In genomic region chr7:112400175-112400574, GRCm38 (mm10) we compare ENCODE assay signal across 8 mouse cellular contexts. TPM values are rescaled to one million over a fixed set of nuclear protein-coding genes. Genes with fewer than 3 reads are reported as not detected.
A peak's percentile ranks its signal among the peaks of the same experiment; 100 is the strongest.
DNase-seq lines count a peak whose midpoint lies in the region; ATAC-seq and TF ChIP-seq lines count a peak whose summit lies in the region.

No protein-coding gene starts in this region.

- H3K27me3 ChIP-seq in intestine, postnatal 0 days (replicated peaks; ENCODE audit: control insufficient read depth, insufficient read depth, low read length) = no peaks in the 10 kb centered on the region
- no peaks in the 10 kb centered on the region for H3K27me3 ChIP-seq in limb, embryonic 14.5 days (ENCODE audit: control insufficient read depth, insufficient read depth, low read length)
- no peaks in the 10 kb centered on the region for H3K27me3 ChIP-seq in neural tube, embryonic 11.5 days (ENCODE audit: control insufficient read depth, insufficient read depth, low read length)

- H3K4me1 ChIP-seq in cortical plate, adult 2 months (ENCODE audit: control insufficient read depth, insufficient read depth, low read length) = no peaks in the 10 kb centered on the region
- no peaks in the 10 kb centered on the region for H3K4me1 ChIP-seq in intestine, postnatal 0 days (replicated peaks; ENCODE audit: control insufficient read depth, insufficient read depth, low read length)
- peaks cover 8% of the 10 kb centered on the region; the same call in 1 of the 2 replicates for H3K4me1 ChIP-seq in limb, embryonic 14.5 days (ENCODE audit: control insufficient read depth, insufficient read depth, low read length)
- H3K4me1 ChIP-seq in neural tube, embryonic 11.5 days (ENCODE audit: control insufficient read depth, insufficient read depth, low read length) = no peaks in the 10 kb centered on the region

- no peak overlapping the region for H3K27ac ChIP-seq in cortical plate, adult 2 months (ENCODE audit: insufficient read depth, low read length)
- no peak overlapping the region for H3K27ac ChIP-seq in intestine, postnatal 0 days (ENCODE audit: low read depth, low read length)
- no peak overlapping the region for H3K27ac ChIP-seq in limb, embryonic 14.5 days (replicated peaks; ENCODE audit: low read depth, low read length)
- no peak overlapping the region for H3K27ac ChIP-seq in neural tube, embryonic 11.5 days (ENCODE audit: low read depth, low read length)

- WGBS in intestine, postnatal 0 days = 38% methylated on average over 6 of the region's 6 CpGs
- 46% methylated on average over 6 of the region's 6 CpGs for WGBS in limb, embryonic 14.5 days
- 50% methylated on average over 6 of the region's 6 CpGs for WGBS in neural tube, embryonic 11.5 days

- no peak for ATAC-seq in intestine, postnatal 0 days
- ATAC-seq in limb, embryonic 14.5 days (ENCODE audit: low FRiP score, low read depth) = no peak
- no peak for ATAC-seq in neural tube, embryonic 11.5 days (ENCODE audit: insufficient read depth, low FRiP score, low TSS enrichment)

- no peak overlapping the region for H3K9ac ChIP-seq in intestine, postnatal 0 days (ENCODE audit: low read depth, low read length)
- no peak overlapping the region for H3K9ac ChIP-seq in limb, embryonic 14.5 days (ENCODE audit: low read depth, low read length, severe bottlenecking)
- H3K9ac ChIP-seq in neural tube, embryonic 11.5 days (ENCODE audit: low read length) = no peak overlapping the region

- no peaks in the 10 kb centered on the region for H3K36me3 ChIP-seq in intestine, postnatal 0 days (ENCODE audit: control insufficient read depth, insufficient read depth)
- no peaks in the 10 kb centered on the region for H3K36me3 ChIP-seq in limb, embryonic 14.5 days (ENCODE audit: control insufficient read depth, insufficient read depth, low read length)
- no peaks in the 10 kb centered on the region for H3K36me3 ChIP-seq in neural tube, embryonic 11.5 days (ENCODE audit: control insufficient read depth, insufficient read depth, low read length)

- no peaks in the 10 kb centered on the region for H3K9me3 ChIP-seq in intestine, postnatal 0 days (ENCODE audit: control insufficient read depth)
- no peaks in the 10 kb centered on the region for H3K9me3 ChIP-seq in limb, embryonic 14.5 days (ENCODE audit: control insufficient read depth, low read length)
- H3K9me3 ChIP-seq in neural tube, embryonic 11.5 days (ENCODE audit: control insufficient read depth, low read length) = no peaks in the 10 kb centered on the region

- TF ChIP-seq POLR2A in cortical plate, adult 2 months (IDR thresholded peaks at IDR 0.05; ENCODE audit: extremely low read depth, insufficient read depth, low read length) = no peak
- TF ChIP-seq POLR2A in limb, embryonic 14.5 days (IDR thresholded peaks at IDR 0.05; ENCODE audit: borderline replicate concordance, extremely low read depth, insufficient read depth, insufficient read length) = no peak

- H3K4me3 ChIP-seq in cortical plate, adult 2 months (ENCODE audit: insufficient read depth, low read length) = no peak overlapping the region
- no peak overlapping the region for H3K4me3 ChIP-seq in intestine, postnatal 0 days (ENCODE audit: low read depth, low read length)
- no peak overlapping the region for H3K4me3 ChIP-seq in limb, embryonic 14.5 days (replicated peaks; ENCODE audit: low read length)
- H3K4me3 ChIP-seq in neural tube, embryonic 11.5 days (ENCODE audit: low read depth, low read length) = no peak overlapping the region

- peak; percentile 87 for TF ChIP-seq CTCF in cortical plate, adult 2 months (IDR thresholded peaks at IDR 0.05; ENCODE audit: extremely low read depth, insufficient read depth, low read length)
- TF ChIP-seq CTCF in intestine, postnatal 0 days (IDR thresholded peaks at IDR 0.05; ENCODE audit: low read depth) = peak; percentile 95

- H3K4me2 ChIP-seq in intestine, postnatal 0 days (replicated peaks; ENCODE audit: low read depth) = no peak overlapping the region
- no peak overlapping the region for H3K4me2 ChIP-seq in limb, embryonic 14.5 days (replicated peaks; ENCODE audit: low read depth, low read length, severe bottlenecking)
- no peak overlapping the region for H3K4me2 ChIP-seq in neural tube, embryonic 11.5 days (ENCODE audit: low read depth)

- DNase-seq in CD4-positive helper T cell, adult 2 months (ENCODE audit: low read depth, low spot score) = peak; percentile 40
- DNase-seq in adrenal gland, adult 18-20 months (ENCODE audit: low spot score in 2 of 2) = peak; percentile 73 to 81
- DNase-seq in gastrocnemius, postnatal 10 days = peak; percentile 84
- peak; percentile 93 for DNase-seq in limb, embryonic 14.5 days (ENCODE audit: low spot score)
- peak; percentile 87 for DNase-seq in neural tube, embryonic 11.5 days (ENCODE audit: low spot score)
- DNase-seq in thymus, postnatal 0 days (ENCODE audit: low spot score) = peak; percentile 65

RNA-seq across cellular contexts. Expression of gene Parva, which starts 27.1 kb away (rescaled TPM):
- 10 to 100 TPM; 81.0 to 83.7 TPM for total RNA-seq in adrenal gland, adult 18-20 months (2021)
- 44.7 and 45.0 TPM in 2 replicates for polyA plus RNA-seq in cortical plate, adult 2 months (2012; rRNA removed)
- 10 to 100 TPM; 49.1 to 53.7 TPM for total RNA-seq in gastrocnemius, postnatal 10 days (2021)
- polyA plus RNA-seq in intestine, postnatal 0 days (2015; fragmentation: Nextera tagmentation; extraction: Ambion mirVana) = 37.4 and 40.1 TPM in 2 replicates
- polyA plus RNA-seq in limb, embryonic 14.5 days (2012; rRNA removed) = 82.2 and 82.3 TPM in 2 replicates
- polyA plus RNA-seq in limb, embryonic 14.5 days (2014; fragmentation: Nextera tagmentation; extraction: Ambion mirVana) = 88.8 and 96.9 TPM in 2 replicates
- 50.4 and 57.3 TPM in 2 replicates for polyA plus RNA-seq in neural tube, embryonic 11.5 days (2014; fragmentation: Nextera tagmentation; extraction: Ambion mirVana)
- 11.0 and 12.1 TPM in 2 replicates for polyA plus RNA-seq in thymus, postnatal 0 days (2015; fragmentation: Nextera tagmentation; extraction: Ambion mirVana)

Comparison
In these comparisons a context has a peak if more than half of its experiments do, and no peak if none do; other contexts are left out.
1. DNase-seq: peak in every context shown above with its lines; median percentile 93 in limb, embryonic 14.5 days; 87 in neural tube, embryonic 11.5 days; 84 in gastrocnemius, postnatal 10 days; 77 in adrenal gland, adult 18-20 months; 65 in thymus, postnatal 0 days; 40 in CD4-positive helper T cell, adult 2 months.